ENCODE assay signal across 8 mouse cellular contexts in the genomic region with DNA sequence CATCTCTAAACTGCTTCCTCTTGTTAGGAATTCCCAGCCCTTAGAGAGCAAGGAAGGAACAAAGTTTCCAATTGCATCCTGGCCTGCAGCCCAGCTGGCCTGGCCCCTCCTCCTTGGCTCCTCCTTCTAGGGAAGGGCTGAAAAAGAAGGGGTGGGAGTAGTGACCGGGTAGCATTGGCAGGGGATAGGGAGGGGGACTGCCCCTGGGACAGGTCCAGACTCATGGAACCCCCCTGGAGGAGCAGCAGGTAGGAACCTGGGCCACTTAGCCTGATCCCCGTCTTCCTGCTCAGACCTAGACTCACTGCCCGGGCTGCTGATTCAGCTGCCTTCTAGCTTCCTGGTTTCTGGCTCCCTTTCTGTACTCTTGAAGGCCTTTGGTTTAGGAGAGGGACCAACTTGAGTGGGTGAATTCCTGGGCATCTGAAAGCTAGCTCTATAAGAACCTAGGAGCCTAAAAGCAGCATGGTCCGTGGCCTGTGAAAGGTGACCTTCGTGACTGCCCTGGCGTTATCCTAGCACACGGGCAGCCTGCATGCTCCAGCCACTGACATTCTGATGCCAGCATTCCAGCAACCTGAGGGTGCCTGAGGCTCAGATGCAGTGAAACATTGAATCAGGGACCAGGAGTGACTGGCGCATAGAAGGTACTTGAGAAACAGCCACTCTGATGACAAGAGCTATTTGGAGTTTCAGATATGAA. TPM values are rescaled to one million over a fixed set of nuclear protein-coding genes. Genes with fewer than 3 reads are reported as not detected.
DNase-seq lines count a peak whose midpoint lies in the region; ATAC-seq and TF ChIP-seq lines count a peak whose summit lies in the region.

No protein-coding gene starts in this region.

- no peak for TF ChIP-seq CTCF in spleen, adult 2 months (IDR thresholded peaks at IDR 0.05; ENCODE audit: extremely low read depth, insufficient read depth, insufficient read length, insufficient replicate concordance)

- peak overlapping the region; percentile 34; the same call in 1 of the 2 replicates for H3K4me3 ChIP-seq in spleen, adult 2 months (ENCODE audit: extremely low read depth, insufficient read depth, insufficient read length)
- H3K4me3 ChIP-seq in embryonic facial prominence, embryonic 13.5 days = peak overlapping the region; percentile 37
- peak overlapping the region; percentile 55 for H3K4me3 ChIP-seq in heart, embryonic 15.5 days

- 42% methylated on average over 8 of the region's 8 CpGs for WGBS in spleen, adult 2 months
- WGBS in embryonic facial prominence, embryonic 13.5 days = 37% methylated on average over 8 of the region's 8 CpGs
- WGBS in heart, embryonic 15.5 days = 27% methylated on average over 8 of the region's 8 CpGs

- TF ChIP-seq POLR2A in spleen, adult 2 months (IDR thresholded peaks at IDR 0.05; ENCODE audit: low read depth, low read length) = no peak

- H3K9ac ChIP-seq in embryonic facial prominence, embryonic 13.5 days = peak overlapping the region; percentile 40; the same call in 1 of the 2 replicates
- H3K9ac ChIP-seq in heart, embryonic 15.5 days = peak overlapping the region; percentile 61

- H3K27ac ChIP-seq in spleen, adult 2 months (ENCODE audit: insufficient read depth, low read length) = no peak overlapping the region
- peak overlapping the region; percentile 57 for H3K27ac ChIP-seq in embryonic facial prominence, embryonic 13.5 days
- H3K27ac ChIP-seq in heart, embryonic 15.5 days = peak overlapping the region; percentile 87

- ATAC-seq in embryonic facial prominence, embryonic 13.5 days (ENCODE audit: insufficient number of reproducible peaks, insufficient read depth, low FRiP score, low TSS enrichment, low read depth) = peak; percentile 69; the same call in 1 of the 2 replicates
- ATAC-seq in heart, embryonic 15.5 days (replicated peaks; ENCODE audit: insufficient number of reproducible peaks, insufficient read depth, low FRiP score, low read depth) = peak; percentile 84

- no peak for DNase-seq in spleen, adult 2 months (ENCODE audit: low read depth in 1 of 2, low spot score in 2 of 2)
- DNase-seq in spleen, postnatal 36 days (ENCODE audit: low spot score in 2 of 2) = no peak
- DNase-seq in kidney, postnatal 14 days = peak; percentile 81
- peak; percentile 74 to 77 for DNase-seq in lung, postnatal 4 days
- peak; percentile 32 to 70 for DNase-seq in urinary bladder, postnatal 36 days (ENCODE audit: low spot score in 2 of 2)
- no peak for DNase-seq in right cerebral cortex, postnatal 36 days (ENCODE audit: low spot score in 2 of 2)

- peak overlapping the region; percentile 50 for H3K4me2 ChIP-seq in embryonic facial prominence, embryonic 13.5 days
- H3K4me2 ChIP-seq in heart, embryonic 15.5 days = peak overlapping the region; percentile 63

- H3K36me3 ChIP-seq in spleen, adult 2 months (ENCODE audit: control insufficient read depth, insufficient read depth, low read length) = no peaks in the 10 kb centered on the region
- H3K36me3 ChIP-seq in embryonic facial prominence, embryonic 13.5 days = no peaks in the 10 kb centered on the region
- no peaks in the 10 kb centered on the region for H3K36me3 ChIP-seq in heart, embryonic 15.5 days

- H3K4me1 ChIP-seq in spleen, adult 2 months (ENCODE audit: control insufficient read depth, insufficient read depth, insufficient read length) = peaks cover 4% of the 10 kb centered on the region; the same call in 1 of the 2 replicates
- 0 out of 2 replicates have a peak, but pooled peaks cover 5% of the 10 kb centered on the region for H3K4me1 ChIP-seq in embryonic facial prominence, embryonic 13.5 days
- H3K4me1 ChIP-seq in heart, embryonic 15.5 days (replicated peaks) = peaks cover 14% of the 10 kb centered on the region

- H3K9me3 ChIP-seq in embryonic facial prominence, embryonic 13.5 days = no peaks in the 10 kb centered on the region
- H3K9me3 ChIP-seq in heart, embryonic 15.5 days (replicated peaks) = no peaks in the 10 kb centered on the region

- H3K27me3 ChIP-seq in spleen, adult 2 months (ENCODE audit: control insufficient read depth, insufficient read depth, low read length) = no peaks in the 10 kb centered on the region
- H3K27me3 ChIP-seq in embryonic facial prominence, embryonic 13.5 days = peaks cover 60% of the 10 kb centered on the region
- H3K27me3 ChIP-seq in heart, embryonic 15.5 days = peaks cover 29% of the 10 kb centered on the region

RNA-seq across cellular contexts. Expression of gene Iqsec2, which starts 34.9 kb away (rescaled TPM):
- 4.9 and 6.6 TPM in 2 replicates for polyA plus RNA-seq in spleen, adult 2 months (2012; rRNA removed)
- polyA plus RNA-seq in embryonic facial prominence, embryonic 13.5 days (2015; fragmentation: Nextera tagmentation; extraction: Ambion mirVana) = 3.7 TPM in 2 replicates
- polyA plus RNA-seq in heart, embryonic 15.5 days (2015; fragmentation: Nextera tagmentation; extraction: Ambion mirVana) = 39.9 and 44.0 TPM in 2 replicates

RNA-seq across cellular contexts. Expression of gene Kdm5c, which starts 53.8 kb away (rescaled TPM):
- polyA plus RNA-seq in spleen, adult 2 months (2012; rRNA removed) = 55.1 and 60.9 TPM in 2 replicates
- 44.0 and 44.2 TPM in 2 replicates for polyA plus RNA-seq in embryonic facial prominence, embryonic 13.5 days (2015; fragmentation: Nextera tagmentation; extraction: Ambion mirVana)
- 24.7 and 34.6 TPM in 2 replicates for polyA plus RNA-seq in heart, embryonic 15.5 days (2015; fragmentation: Nextera tagmentation; extraction: Ambion mirVana)

Comparison
In these comparisons a context has a peak if more than half of its experiments do, and no peak if none do; other contexts are left out.
1. DNase-seq: peak in kidney, postnatal 14 days (single experiment), lung, postnatal 4 days (2 of 2) and urinary bladder, postnatal 36 days (2 of 2); none in spleen, adult 2 months (0 of 2), spleen, postnatal 36 days (0 of 2) and right cerebral cortex, postnatal 36 days (0 of 2).
2. Peak in every context shown above with its lines, with median percentiles within 50 percentile points of each other: H3K4me3 ChIP-seq.